Mouse (Mus musculus) urinary bladder, postnatal 36 days (tissue): ENCODE measurements around the gene Slc44a1.

Source experiments
- DNase-seq, 2 experiments: peaks; one replicate each; pipeline ENCODE4 v3.0.0; 2022; ENCODE audit warnings: low spot score in 2 of 2, mixed read lengths in 1 of 2

The Slc44a1 gene

GRCm38 (mm10) chr4:53600462-53600861, 160.2 kb downstream of the Slc44a1 start:
- DNase-seq: no peak

DNA sequence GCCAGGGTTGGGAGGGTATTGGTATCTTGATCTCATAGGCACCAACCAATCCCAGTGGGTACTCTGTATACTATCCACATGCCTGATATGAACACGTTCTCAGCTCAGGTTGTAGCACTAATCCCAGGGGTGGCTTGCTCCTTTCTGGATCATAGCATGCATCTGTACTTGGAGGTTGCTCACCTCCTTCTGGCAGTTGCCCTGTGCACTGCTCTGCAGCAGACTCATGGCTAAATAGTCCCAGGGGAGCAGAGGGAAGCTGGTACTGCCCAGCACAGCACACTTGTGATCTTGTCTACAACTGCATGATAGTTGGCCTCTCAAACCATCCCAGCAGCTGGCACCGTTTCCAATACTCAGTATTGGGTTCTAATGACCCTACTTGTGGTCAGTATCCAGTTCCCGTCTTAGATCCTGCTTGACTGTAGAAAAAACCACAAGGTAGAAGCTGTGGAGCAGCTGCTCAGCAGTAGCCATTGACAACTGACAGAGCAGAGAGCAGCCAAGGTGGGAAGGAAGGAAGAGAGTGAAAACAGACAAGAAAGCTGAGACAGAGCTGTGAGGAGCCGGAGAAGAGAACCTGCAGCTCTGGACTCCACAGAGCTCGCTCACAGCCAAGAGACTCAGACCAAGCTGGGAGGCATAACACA, 174.5 kb downstream of the Slc44a1 start:
- DNase-seq: no peak

- no peak for DNase-seq
Observed at GRCm38 (mm10) chr4:53617968-53618367, 177.8 kb downstream of the Slc44a1 start.

- no peak for DNase-seq
Observed at GRCm38 (mm10) chr4:53620104-53620503, 179.9 kb downstream of the Slc44a1 start.

DNA sequence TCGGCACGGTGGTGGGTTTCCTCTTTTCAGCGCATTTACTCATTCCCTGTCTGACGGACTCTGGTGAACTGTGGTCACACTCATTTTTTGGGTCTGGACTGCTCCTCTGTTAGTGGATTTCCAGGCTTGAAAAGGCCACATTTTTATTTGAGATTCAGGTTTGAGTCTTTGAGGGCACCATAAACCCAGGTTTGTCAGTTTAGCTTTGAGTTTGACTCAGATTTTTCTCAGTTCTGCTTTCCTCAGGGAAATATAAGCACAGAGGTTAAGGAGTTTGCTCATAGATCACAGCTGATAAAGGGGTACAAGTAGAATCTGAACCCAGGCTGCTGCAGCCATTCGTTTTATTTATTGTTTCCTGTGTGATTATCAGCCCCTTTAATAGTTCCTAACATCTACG, 180.9 kb downstream of the Slc44a1 start:
- no peak for DNase-seq

GRCm38 (mm10) chr4:53621490-53621889, 181.3 kb downstream of the Slc44a1 start:
- DNase-seq: no peak

DNA sequence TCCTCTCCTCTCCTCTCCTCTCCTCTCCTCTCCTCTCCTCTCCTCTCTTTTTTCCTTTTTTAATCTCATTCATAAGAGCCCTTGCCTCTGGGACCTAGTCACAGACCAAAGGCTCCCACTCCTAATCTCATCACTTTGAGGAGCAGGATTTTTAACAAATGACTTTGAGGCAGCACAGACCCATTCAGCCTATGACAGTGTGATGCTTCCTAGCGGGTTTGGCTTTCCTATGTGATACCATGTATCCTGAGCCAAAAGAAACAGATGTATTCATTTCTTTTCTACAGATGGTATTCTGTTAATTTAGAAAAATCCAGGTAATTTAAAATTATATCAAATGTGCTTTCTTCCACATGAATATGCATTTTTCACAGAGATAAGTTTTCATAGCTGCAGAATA, 183.5 kb downstream of the Slc44a1 start:
- no peak for DNase-seq

- no peak for DNase-seq
Observed at GRCm38 (mm10) chr4:53624816-53625215, 184.6 kb downstream of the Slc44a1 start.

DNA sequence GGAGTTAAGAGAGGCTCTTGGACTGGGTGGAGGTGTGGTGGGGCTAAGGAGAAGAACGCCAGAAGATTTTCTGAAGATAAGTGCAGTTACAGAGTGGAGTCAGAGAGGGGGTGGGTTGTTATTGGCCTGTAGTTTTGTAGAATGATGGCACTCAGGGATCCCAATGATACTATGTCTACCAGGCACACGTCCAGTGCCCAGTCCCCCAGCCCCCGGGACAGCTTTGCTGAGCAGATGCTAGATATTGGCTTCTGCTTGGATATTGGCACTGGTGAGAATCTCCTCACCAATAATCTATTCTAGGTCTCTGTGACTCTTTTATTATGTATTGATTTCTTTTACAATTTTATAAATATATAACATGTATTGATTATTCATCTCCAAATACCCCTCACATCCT, 185.1 kb downstream of the Slc44a1 start:
- no peak for DNase-seq

DNA sequence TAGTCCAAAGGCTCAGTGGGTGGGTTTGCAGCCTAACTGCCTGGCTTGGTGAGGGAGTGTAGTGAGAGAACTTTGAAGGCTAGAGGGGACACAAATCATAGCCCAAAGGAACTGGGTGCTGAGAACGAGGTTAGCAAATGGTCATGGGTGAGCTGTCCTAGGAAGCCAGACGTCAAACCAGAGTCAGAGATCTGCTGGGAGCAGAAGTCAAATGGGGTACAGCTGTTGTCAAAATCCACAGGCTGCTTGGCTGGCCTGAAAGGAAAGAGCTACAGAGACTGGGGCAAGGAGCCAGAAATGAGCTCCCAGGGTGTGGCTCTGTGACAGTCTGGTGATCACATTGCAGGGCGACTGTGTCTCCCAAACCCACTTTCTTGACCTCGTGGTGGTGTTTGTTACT, 188.7 kb downstream of the Slc44a1 start:
- peak; percentile 23 to 39 for DNase-seq

GRCm38 (mm10) chr4:53630963-53631315, 190.7 kb downstream of the Slc44a1 start:
- DNase-seq: no peak

GRCm38 (mm10) chr4:53631316-53632010, 191.2 kb downstream of the Slc44a1 start, which contains the start of gene Fsd1l:
Fsd1l (plus strand) TSS chr4:53631471.
- DNase-seq: peak; percentile 51 to 69

DNA sequence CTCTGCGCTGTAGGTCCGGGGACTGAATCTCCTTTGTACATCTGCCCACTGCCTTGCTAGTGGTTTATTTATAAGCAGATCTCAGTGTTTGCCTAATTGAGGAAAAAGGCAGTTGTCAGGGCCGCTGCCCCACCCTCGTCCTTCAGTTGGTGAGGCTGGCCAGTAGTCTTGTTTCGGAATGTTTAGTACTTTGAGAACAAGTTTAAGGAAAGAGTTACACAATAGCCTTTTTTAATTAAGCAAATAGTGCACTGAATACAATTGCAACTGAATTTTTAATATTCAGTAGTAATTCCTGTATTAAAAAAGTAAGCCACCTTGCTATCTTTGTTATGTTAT, 191.8 kb downstream of the Slc44a1 start:
- no peak for DNase-seq

DNA sequence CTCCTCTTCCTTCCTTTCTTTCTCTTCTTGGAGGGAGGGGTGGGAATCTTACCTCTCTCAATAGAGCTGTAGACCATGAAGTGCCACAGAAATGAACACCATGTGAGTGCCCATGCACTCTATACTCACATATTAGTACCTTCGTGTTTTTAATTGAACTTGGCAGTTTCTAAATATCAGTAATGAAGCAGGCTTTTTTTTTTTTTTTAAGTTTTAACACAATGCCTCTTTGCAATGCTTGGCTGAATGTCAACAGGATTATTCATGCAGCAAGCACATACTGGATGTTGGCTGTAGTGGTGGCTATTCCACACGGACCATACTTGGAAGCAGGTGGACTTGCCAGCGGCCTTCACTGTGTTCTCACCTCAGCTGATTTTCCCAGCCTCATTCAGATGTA, 195.1 kb downstream of the Slc44a1 start:
- DNase-seq: no peak

DNA sequence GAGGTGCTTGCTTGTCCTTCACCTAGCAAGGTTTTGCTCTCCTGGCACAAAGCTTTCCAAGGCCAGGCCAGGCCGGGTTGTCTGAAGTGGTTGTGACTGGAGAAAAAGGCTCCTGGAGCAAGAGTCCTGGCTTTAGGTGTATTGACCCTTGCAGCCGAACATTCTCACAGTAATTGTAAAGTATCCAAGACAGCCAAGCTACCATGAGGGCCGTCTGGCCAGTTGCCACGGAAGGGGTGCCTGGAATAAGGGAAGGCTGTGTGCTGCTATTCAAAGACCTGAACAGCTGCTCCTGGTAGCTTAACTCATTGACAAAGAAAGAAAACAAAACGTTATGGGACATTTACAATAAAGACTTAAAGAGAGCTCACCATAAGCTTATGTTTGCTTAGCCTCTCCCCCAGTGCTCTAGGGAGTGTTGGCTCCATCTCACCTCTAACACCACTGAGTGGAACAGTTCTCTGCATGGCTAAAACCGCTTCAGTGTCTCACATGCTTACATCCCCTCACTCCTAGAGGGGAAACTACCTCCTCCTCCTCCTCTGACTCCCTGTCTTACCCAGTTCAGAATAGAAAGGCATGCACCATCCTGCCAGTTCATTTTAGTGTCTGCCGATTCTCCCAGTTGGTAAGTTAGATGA, 197.2 kb downstream of the Slc44a1 start:
- DNase-seq: no peak

GRCm38 (mm10) chr4:53638549-53639123, 198.4 kb downstream of the Slc44a1 start:
- DNase-seq: no peak

- no peak for DNase-seq
Observed at GRCm38 (mm10) chr4:53658029-53658428, 217.8 kb downstream of the Slc44a1 start.

- DNase-seq: no peak
Observed at GRCm38 (mm10) chr4:53660711-53661110, 220.5 kb downstream of the Slc44a1 start.
